Mouse (Mus musculus) kidney, postnatal 25 days (tissue): ENCODE data around the gene Clta.
"Not testable (repeated sequence)": the region's sequence is repeated elsewhere in the genome, so short reads cannot be mapped to it uniquely, and the experiment has no call there.

Source experiments
- DNase-seq, 2 experiments: peaks; one replicate each; pipeline ENCODE4 v3.0.0; 2021; ENCODE audit warnings: mixed read lengths in 2 of 2

Clta gene

DNA sequence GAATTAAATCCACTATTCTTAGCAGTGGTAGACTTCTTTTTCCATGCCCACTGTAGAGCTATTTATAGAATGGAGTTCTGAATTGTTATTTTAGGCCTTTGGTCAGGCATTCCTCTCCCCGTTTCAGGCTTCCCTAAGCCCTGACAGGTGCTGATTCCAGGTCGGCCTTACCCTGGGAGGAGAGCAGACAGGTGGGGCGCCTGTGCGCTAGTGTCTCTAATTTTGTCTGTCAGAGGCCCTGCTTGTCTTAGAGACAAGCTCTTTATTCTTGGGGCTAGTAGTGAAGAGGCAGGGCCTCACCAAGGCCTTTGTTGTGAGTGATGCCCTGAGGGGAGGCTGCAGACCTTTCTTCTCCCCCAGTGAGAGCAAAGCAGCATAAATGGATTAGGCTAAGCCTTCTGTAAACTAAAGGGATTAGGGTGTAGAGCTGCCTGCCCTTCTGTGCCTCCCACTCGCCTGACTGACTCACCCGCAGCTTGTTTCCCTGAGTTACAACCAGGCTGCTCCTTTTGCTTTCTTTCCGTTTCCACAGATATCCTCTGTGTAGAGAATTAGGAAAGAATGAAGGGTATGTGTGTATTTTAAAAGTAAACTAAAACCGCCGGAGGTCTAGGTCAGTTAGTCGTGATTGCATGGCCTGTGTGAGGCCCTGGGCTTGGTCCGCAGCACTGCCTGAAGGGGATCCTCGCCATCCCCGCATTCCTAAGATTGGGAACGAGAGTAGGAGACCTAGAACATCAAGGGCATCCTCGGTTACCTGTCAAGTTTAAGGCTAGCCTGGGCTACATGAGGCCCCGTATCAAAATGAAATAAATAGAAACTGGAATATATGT, 24.3 kb downstream of the Clta start:
- DNase-seq, result no peak

DNA sequence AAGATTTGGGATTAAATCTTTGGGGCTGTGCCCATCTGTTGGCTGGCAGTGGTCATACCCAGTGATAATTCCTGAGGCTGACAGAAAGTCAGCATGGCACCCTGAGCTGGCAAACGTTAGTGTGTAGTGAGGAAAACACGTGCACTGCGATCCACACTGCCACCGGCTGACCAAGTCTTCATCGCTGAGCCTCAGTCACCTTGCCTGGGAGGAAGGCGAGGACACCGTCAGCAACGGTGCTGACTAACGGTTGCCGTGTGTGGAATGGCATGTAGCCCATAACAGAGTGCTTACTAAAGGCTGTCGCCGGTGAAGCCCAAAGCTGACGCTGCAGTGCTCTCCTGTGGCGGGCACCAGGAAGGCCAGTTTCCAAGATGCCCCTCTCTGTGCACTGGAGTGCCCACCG, 25.4 kb downstream of the Clta start:
- DNase-seq, result no peak

DNA sequence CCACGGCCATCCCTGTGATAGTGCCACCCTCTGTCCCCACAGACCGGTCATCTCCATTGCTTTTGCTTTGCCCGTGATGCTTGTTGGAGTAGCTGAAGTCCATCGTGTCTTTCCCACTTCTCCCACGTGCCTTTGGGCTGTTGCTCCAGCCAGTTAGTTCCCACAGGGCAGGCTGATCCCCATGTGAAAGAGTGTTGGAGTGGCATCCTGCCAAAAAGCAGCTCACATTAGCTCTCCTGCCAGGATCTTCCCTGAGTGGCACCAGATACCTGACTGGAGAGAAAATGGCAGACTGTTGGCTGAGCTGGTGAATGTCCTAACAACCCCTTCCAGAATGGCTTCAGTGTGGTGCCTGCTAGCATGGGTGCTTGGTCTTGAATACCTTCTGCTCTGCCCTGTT, 27.3 kb downstream of the Clta start:
- peak; percentile 67 to 80 for DNase-seq

DNA sequence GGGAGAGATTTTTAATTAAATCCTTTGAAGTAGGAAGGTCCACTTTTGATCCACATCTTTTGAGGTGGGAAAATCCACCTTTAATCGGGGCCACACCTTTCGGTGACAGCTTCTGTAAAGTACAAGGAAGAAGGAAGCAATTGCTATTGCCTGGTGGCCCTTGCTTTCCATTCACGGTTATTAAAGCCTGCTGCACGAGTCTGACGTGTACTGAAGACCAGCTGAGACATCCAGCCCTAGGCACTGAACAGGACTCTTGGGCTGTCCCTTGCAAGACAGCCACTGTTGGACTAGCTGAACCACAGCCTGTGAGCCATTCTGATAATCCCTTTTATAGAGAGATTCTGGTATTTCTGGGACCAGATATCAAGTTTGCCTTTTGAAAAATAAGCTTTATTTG, 32.2 kb downstream of the Clta start:
- no peak for DNase-seq

DNA sequence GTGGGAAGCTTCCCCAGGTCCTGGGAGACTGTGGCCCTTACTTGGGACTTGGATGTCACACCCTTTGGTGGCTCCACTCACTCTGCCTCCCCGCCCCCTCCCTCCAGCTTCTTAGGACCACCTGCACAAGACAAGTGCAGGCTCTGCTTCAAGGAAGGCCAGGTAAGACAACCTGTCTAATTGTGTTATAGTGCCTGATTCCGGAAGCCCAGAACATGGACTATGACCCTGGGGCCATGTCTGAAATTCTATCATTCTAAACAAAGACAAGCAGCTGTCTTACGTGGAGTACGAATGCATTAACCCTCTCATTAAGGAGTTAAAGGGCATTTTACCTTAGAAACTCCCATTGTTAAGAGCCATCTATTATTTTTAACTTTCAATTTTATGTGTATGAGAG, 36.5 kb downstream of the Clta start:
- no peak for DNase-seq

DNA sequence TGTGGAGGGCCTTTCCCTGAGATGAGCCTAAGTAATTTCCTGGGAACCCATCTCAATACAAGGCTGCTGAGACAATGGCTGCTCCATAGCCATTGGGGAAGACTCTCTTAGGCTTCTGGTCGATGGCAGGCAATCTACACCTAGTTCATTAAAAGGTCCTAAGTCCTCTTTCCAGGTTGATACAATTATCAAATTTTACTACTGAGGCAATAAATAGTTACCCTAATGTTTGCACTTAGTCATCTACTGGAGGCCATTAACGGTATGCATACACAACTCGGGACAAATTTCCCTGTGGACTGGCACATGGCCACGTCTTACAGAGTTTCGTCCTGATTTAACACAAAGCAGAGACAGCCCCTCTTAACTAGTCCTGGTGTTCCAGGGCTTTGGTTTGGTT, 38.2 kb downstream of the Clta start:
- peak in 1 of 2 experiments; percentile 15 for DNase-seq

DNA sequence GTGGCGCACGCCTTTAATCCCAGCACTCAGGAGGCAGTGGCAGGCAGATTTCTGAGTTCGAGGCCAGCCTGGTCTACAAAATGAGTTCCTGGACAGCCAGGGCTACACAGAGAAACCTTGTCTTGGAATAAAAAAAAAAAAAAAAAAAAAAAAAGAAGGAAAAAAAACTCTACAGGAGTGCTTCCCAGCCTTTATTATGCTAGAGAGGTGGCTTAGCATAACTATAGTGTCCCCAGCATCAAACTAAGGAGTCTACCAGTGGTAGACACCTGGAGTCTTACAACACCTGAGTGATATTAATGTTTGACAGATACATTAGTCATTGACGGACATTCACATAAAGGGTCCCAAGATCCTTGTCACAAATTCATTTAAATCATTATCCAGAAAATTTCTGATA, 38.9 kb downstream of the Clta start:
- DNase-seq, result not testable (repeated sequence)

DNA sequence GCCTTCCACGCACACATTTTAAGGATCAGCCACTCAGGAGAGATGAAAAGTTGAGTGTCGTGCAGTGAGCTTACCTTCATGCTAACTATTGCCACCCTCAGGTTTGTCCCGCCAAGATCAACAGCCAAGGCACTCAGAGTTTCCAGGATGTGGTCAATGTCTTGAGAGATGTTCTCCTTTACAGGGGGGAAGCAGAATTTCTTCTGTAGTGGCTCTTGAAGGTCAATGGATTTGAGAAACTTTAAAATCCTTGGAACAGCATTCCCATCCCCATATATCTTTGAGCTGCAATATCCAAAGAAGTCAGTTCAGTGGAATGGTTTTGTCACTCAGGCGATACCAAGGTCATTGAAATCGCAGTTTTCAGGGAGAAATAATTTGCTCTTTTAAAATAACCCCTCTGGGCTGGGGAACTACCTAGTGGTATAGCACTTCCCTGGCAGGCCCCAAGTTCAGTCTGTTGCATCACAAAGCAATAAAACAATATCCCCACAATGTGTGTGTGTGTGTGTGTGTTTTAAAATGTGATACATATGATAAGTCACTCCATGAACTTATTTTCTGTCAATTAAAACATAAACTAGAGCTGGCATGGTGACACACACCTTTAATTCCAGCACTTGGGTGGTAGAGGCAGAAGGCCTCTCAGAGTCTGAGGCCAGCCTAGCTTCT, 40.6 kb downstream of the Clta start:
- peak in 1 of 2 experiments; percentile 7 for DNase-seq

DNA sequence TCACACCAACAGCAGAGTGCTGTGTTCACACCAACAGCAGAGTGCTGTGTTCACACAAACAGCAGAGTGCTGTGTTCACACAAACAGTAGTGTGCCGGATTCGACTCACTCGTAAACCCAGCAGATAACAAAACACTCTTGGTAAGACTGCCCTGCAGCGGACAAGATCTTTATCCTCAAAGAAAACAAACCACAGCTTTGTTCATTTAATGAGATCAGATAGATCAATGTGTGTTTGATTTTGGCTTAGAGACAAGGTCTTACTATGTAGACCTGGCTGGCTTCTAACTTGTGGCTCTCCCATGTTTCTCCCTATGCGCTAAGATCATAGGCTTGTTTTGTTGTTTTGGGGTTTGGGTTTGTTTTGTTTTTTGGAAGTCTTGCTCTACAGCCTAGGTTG, 41.8 kb downstream of the Clta start:
- peak in 1 of 2 experiments; percentile 5 for DNase-seq

DNA sequence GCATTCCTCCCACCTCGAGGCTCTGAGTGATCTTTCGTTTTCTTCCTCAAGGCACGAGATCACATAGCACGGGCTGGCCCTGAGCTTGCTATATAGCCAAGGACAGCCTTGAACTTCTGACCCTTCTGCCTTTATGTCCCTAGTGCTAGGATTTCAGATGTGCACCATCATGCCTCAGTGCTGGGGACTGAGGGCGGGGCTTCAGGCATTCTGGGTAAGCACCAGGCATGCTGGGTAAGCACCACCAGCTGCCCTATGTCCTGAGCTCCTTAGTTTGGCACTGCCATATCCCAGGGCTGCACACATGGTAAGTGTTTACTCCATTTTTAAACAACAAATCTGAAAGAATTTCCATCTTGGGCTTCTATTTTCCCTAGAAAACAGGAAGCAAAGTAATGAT, 45.6 kb downstream of the Clta start:
- no peak for DNase-seq

DNA sequence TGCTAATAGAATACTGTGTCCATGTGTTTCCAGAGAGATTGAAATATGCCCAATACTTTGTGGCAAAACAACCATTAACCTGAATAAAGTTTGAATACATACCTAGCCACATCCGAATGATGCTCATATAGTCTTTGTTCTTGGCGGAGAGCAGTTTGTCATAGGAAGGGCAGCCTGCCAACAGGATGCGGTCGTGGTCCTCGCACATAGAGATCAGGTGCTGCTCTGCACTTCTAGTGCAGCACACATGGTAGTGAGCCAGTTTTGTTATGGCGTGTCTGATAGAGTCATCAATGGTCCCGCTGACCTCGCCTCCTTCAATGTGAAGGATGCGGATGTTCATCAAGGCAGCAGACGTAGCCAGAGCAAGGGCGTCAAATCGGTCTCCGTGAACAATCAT, 55.4 kb downstream of the Clta start:
- DNase-seq, result no peak

DNA sequence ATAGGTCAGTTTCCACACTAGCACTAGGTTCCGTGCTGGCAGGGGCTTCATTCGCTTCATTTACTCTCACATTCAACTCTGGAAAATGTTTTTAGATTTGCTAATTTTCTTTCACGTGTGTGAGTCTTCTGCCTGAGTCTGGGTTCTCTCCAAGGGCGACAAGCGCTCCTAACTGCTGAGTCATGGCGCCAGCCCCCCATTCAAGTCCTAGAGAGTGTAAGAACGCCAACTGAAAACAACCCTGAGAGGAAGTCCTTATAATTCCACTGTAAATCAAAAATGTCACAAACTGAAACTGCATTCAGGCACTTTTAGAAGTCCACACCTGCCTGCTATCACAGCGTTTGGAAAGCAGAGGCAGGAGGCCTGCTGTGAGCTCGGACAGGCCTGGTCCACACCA, 57.8 kb downstream of the Clta start:
- no peak for DNase-seq

DNA sequence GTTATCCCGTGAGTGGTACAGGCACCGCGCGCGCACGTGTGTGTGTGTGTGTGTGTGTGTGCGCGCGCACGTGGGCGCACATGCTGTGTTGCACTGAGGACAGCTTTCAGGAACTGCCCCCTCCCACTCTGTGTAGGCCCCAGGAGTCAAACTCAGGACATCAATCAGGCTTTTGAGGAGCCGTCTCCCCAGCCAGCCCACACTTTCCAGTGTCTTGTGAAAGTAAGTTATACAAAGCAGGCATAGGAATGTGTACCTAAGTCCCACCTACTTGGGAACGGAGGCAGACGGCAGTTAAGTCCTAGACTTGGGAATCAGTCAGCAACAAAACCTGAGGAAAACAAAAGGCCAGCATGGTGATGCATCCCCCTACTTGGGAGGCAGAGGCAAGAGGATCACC, 58.6 kb downstream of the Clta start:
- DNase-seq, result no peak

DNA sequence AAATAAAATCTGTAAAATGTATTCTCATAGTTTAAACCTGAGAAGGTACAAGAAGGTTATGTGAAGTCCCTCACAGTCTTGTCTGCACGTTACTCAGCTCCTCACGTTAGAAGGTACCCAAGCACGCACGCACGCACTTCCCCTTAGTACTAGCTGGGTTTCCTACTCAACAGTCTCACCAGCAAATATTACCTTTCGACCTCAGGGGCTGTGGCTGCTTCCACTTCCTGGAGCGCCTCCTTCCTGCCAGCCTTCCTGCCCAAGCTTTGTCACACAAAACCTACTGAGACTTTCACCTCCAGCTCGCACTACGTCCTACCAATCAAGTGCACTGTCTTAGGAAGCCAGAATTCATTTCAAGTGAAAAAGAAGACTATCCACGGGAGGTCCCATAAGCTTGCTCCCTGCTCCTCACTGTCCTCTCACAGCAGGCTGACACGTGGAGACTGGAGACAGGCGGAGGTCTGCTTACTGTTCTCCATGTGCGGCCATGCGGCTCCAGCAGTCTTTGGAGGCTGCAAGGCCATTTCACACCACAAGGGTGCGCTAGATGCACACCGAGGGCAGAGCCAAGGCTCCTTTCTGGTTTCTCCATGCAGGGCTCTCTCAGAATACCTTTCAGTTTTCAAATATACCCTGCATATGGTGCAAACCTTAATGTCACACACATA, 61.2 kb downstream of the Clta start:
- peak; percentile 91 to 96 for DNase-seq

DNA sequence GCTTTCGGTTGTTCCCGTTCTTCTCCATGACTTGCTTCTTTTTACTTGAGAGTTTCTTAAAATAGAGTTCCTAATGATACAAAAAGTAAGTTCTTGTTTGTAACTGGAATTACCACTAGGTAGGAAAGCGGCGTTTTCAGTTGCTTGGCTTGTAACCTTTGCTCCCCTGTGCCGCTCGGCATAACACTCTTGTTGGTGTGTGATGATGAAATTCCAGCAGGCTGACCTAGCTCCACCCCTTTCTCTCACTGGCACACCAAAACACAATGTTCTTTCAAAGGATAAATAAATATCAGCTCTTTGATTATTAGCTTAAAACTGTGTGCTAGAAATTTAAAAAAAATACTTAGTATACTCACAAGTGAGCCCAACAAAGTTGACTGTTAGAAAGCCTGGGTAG, 62.6 kb downstream of the Clta start:
- peak; percentile 53 to 76 for DNase-seq

DNA sequence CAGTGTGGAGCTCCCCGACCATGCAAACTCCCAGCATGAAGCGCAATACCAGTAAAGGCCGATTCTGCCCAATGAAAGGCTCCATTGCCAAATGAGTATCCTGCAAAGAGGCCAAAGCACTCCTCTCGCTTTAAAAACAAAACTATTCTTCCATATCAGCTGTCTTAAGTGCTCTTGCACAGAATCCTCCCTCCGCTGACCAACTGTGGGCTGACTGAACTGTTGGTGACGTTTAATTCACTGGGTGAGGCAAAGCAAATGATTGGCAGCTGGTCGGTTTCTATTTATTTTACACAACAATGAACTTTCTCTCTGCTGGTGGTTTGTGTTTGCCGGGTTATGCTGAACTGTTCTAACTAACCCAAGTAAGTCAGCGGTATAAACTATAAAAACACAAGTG, 64.5 kb downstream of the Clta start:
- DNase-seq, result no peak

DNA sequence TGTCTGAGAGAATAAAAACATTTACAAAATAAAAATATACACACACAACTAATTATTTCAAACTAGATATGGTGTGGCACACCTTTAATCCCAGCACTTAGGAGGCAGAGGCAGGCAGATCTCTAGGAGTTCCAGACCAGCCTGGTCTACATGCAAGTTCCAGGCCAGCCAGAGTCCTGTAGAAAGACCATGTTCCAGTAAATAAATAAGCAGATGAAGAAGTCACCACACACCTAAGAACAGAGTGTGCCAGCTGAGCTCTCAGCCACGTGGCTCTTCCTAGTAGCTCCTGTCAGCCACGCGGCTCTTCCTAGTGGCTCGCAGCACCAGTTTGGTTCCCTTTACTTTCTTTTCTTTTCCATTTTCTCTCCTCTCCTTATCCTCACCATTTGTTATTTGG, 65.2 kb downstream of the Clta start:
- DNase-seq, result no peak

DNA sequence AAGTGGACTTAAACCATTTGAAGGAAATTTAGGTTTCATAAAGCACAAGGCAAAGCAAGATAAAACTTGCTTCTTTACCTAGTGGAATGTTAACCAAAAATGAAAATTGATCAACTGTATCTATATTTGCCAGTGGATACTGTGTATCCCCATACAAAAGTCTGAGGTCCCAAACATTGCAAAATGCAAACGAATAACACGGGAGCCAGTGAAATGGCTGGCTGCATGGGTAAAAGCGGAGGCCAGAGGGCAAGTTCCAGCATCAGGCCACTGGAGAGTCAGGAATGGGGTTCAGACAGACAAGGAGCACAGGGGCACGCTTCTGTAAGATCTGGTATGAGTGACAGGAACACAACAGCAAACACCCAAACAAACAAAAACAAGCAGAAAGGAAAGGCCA, 66.4 kb downstream of the Clta start:
- DNase-seq, result peak in 1 of 2 experiments; percentile 48

DNA sequence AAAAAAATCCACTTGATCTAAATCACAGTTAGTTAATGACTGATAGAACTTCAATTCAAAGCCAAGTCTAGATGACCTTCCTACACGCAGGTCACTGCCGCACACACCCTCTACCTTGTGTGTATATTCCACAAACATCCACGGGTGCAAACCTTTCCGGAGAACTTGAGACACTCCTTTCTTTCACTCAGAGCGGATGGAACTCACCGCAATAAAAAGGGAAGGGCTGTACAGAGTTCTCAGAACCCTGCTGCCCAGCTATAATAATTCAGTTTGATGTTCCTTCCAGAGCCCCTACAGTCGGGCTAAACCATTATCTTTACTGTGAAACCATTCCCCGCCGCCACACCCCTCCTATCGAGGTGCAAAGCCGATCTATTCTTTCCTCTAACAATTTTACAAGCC, 67.5 kb downstream of the Clta start:
- DNase-seq, result peak in 1 of 2 experiments; percentile 55

DNA sequence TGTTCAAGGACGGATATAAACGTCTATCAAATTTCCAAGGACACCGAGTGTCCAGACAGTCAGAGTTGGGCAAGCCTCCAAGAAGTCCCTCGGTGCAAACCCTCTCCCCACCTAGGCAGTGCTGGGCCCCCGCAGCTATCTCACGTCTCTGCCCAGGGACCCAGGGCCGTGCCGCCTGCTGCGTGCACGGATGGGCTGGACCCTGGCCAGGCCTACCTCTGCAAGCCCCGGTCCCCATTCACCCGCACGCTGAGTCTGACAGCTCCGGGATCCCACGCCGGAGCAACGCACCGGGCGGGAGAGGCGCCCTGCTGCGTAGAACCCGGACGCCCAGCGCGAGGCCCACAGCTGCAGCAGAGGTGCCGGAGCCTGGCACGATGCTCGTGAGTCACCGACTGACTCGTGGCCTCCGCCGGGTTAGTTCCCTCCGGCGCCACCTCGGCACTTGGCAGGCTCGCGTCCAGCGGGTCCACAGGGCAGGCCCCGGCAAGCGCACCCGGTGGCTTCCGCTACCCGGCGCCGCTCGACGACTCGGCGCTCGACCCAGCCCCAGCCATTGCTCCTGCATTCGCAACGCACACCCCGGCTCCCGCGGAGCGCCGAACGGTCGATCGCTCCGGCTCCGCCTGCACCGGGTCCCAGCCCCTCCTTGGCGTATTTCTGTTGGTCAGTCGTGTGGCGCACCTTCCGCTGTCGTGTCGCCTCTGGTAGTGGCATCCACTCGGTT, 68.1 kb downstream of the Clta start:
- peak; percentile 91 to 98 for DNase-seq

DNA sequence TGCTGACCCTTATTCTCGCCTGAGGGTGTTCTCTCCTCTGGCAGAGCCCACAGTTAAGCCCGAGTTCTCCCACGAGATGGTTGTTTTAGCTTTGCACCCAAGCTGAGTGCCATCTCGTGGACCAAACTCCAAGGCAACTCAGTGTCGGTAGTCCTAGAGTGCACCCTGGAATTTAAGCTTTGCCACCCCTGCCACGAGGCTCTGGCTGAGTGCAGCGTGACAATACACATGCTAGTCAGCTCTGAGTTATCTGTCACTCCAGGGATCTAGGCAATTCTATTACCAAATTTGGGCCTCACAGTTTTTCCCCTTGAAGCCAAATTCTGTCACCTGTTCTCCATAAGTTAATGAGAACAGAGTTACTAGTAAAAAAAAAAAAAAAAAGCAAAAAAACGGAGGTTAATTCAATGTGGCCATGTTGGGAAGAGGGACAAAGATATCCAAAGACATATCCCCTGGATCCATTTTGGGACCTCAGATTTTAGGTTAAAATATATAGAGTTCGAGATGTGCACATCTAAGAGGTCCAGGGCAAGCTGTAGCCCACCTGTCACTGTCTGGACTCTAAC, 68.7 kb downstream of the Clta start:
- DNase-seq, result no peak

DNA sequence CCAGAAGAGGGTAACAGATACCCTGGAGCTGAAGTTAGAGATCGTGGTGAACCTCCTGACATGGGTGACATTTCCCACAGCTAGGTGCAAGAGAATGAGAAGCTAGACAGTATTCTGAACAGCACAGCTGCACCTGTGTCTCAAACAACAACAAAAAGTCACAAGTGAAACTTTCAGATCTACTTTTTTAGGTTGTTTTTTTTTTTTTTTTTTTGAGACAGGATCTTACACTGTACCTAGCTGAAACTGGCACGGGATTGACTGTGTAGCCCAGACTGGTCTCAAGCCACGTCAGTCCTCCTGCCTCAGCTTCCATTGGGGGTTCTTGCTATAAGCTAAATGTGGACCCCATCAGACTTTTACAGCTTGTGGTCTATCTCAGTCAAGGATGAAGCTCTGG, 69.5 kb downstream of the Clta start:
- DNase-seq, result no peak

DNA sequence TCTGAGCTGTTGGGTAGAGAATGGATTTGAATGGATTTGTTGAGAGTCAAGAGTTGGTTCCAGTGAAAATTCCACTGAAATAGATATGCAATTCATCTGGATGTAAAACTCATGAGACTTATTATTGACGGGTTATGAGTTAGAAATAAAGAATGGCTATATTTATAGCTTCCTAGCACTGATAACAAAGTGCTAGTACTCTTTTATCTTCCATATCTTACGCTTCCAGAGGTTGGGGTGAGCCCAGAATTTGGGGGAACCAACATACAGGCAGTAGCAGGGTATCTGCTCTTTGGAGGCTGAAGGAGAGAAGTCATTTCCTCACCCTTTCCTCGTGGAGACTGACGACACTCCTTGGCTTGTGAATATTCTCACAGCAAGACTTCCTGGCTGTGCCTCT, 70.2 kb downstream of the Clta start:
- DNase-seq, result no peak
